Mouse (Mus musculus) liver, embryonic 11.5 days (tissue): ENCODE results near the gene Rsph10b. TPM values are rescaled to one million over a fixed set of nuclear protein-coding genes. Genes with fewer than 3 reads are reported as not detected.

Experiments used
- ATAC-seq: fragments of 200-750 bp; cut with Nextera tagmentation; replicated peaks from 2 replicates; pipeline ENCODE4 v1.8.0; 2017; ENCODE audit warnings: moderate number of reproducible peaks, mild to moderate bottlenecking, moderate TSS enrichment, moderate library complexity; ENCODE audit not compliant: low FRiP score
- DNase-seq: peaks from one replicate; pipeline ENCODE4 v3.0.0-alpha.2; 2017; ENCODE audit warnings: low spot score
- H3K27ac ChIP-seq: fragments of 300-500 bp; sonication (generic); 2 replicates; pipeline ENCODE4 v1.5.1; 2014; ENCODE audit warnings: mild to moderate bottlenecking, low read depth, low read length, control low read depth
- H3K27me3 ChIP-seq: fragments of 300-500 bp; sonication (generic); replicated peaks from 2 replicates; pipeline ENCODE4 v1.6.1; 2014; ENCODE audit warnings: low read length, mixed read lengths; ENCODE audit not compliant: control insufficient read depth, insufficient read depth
- H3K36me3 ChIP-seq: fragments of 300-500 bp; sonication (generic); 2 replicates; pipeline ENCODE4 v1.6.1; 2014; ENCODE audit warnings: mild to moderate bottlenecking, low read length, moderate library complexity, mixed read lengths; ENCODE audit not compliant: control insufficient read depth, insufficient read depth
- H3K4me1 ChIP-seq: fragments of 300-500 bp; sonication (generic); replicated peaks from 2 replicates; pipeline ENCODE4 v1.6.1; 2014; ENCODE audit warnings: low read length, mixed read lengths; ENCODE audit not compliant: control insufficient read depth, insufficient read depth
- H3K4me2 ChIP-seq: fragments of 300-500 bp; sonication (generic); 2 replicates; pipeline ENCODE4 v1.6.1; 2014; ENCODE audit warnings: mild to moderate bottlenecking, control low read depth, moderate library complexity
- H3K4me3 ChIP-seq: fragments of 300-500 bp; sonication (generic); 2 replicates; pipeline ENCODE4 v1.5.1; 2014; ENCODE audit warnings: low read depth, low read length, control low read depth
- H3K9ac ChIP-seq: fragments of 300-500 bp; sonication (generic); 2 replicates; pipeline ENCODE4 v1.6.1; 2014; ENCODE audit warnings: low read depth, low read length, control low read depth
- H3K9me3 ChIP-seq: fragments of 300-500 bp; sonication (generic); 2 replicates; pipeline ENCODE4 v1.6.1; 2016; ENCODE audit warnings: low read length, inconsistent platforms, mixed read lengths; ENCODE audit not compliant: control insufficient read depth
- WGBS: fragments of 180-500 bp; shearing (Covaris S2); extraction: QIAGEN DNeasy Blood & Tissue Kit; methylation state at CpG from one replicate; pipeline ENCODE4 v1.1.7; 2014; 5-methylcytosine and 5-hydroxymethylcytosine counted together
- polyA plus RNA-seq: library from polyadenylated mRNA; unstranded; fragments of >200 nt; fragmentation: Nextera tagmentation; extraction: Ambion mirVana; gene quantifications from 2 replicates; pipeline ENCODE4 v1.2.1, GENCODE M21; 2014

Rsph10b gene
- polyA plus RNA-seq, 1 experiment from 2014 or later: 0.34 TPM

DNA sequence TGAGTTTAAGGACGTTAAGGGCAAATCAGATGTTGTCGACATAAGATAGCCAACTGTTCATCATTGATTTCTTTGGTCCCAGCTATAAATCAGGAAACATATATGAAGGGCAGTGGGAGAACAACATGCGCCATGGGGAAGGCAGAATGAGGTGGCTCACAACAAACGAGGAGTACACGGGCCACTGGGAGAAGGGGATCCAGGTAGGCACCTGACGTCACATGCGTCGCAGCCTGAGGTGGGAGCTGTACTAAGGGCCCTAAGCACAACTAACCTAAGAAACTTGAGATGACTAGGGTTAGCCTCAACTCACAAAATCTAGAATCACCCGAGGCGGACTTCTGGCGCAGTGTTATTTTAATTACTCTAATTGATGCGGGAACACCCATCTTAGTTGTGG, 15.5 kb downstream of the Rsph10b start:
- DNase-seq (no peak), ATAC-seq (no peak)
- 86% methylated on average over 12 of the region's 12 CpGs for WGBS
- no peaks in the 10 kb centered on the region for H3K27me3 ChIP-seq
- no peaks in the 10 kb centered on the region for H3K9me3 ChIP-seq
- H3K9ac ChIP-seq: no peak overlapping the region
- H3K4me3 ChIP-seq: no peak overlapping the region
- H3K4me1 ChIP-seq: no peaks in the 10 kb centered on the region
- no peak overlapping the region for H3K27ac ChIP-seq
- H3K36me3 ChIP-seq: no peaks in the 10 kb centered on the region
- H3K4me2 ChIP-seq: no peak overlapping the region

DNA sequence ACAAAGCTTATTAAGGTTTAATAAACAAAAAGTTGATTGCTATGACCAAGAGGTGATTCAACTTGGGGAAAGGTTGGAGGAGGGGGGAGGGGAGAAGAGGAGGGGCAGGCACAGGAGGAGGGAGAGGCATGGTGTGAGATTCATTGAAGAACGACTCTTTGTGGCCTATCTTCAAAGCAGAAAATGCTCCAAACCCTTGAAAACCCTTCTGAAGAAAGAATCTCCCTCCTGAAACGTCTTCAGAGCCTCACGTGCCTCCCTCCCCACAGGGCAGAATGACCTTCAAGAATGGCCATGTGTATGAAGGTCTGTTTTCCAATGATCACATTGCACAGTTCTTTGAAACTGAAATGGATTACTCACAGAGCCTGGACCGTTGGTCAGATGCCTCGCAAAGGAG, 17.2 kb downstream of the Rsph10b start:
- WGBS: 40% methylated on average over 5 of the region's 5 CpGs
- ATAC-seq: no peak
- H3K4me3 ChIP-seq: no peak overlapping the region
- no peaks in the 10 kb centered on the region for H3K36me3 ChIP-seq
- no peak overlapping the region for H3K27ac ChIP-seq
- H3K4me1 ChIP-seq: no peaks in the 10 kb centered on the region
- H3K27me3 ChIP-seq: no peaks in the 10 kb centered on the region
- no peak for DNase-seq
- no peak overlapping the region for H3K9ac ChIP-seq
- H3K9me3 ChIP-seq: no peaks in the 10 kb centered on the region
- no peak overlapping the region for H3K4me2 ChIP-seq

DNA sequence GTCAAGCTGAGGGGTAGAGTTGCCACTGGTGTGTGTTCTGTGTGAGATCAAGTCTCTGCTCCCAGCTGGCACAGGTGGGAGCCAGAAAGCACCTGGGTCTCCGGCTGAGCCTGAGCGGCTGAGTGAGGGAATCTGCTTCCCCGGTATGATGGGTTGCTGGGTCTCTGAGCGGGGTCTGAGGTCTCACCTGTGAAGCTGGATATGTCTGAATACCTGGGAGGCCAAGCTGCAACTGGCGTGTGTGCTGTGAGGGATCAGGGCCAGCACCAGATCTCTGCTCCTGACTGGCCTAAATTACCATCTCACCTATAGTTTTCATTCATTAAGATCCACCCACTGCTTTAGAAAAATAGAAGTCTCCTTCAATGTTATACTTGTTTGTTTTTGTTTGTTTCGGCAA, 24.3 kb downstream of the Rsph10b start:
- 81% methylated on average over 6 of the region's 6 CpGs for WGBS
- H3K4me3 ChIP-seq: no peak overlapping the region
- no peak overlapping the region for H3K27ac ChIP-seq
- H3K36me3 ChIP-seq: no peaks in the 10 kb centered on the region
- DNase-seq (no peak), ATAC-seq (no peak)
- no peaks in the 10 kb centered on the region for H3K4me1 ChIP-seq
- H3K9ac ChIP-seq: no peak overlapping the region
- H3K9me3 ChIP-seq: no peaks in the 10 kb centered on the region
- no peaks in the 10 kb centered on the region for H3K27me3 ChIP-seq
- H3K4me2 ChIP-seq: no peak overlapping the region

DNA sequence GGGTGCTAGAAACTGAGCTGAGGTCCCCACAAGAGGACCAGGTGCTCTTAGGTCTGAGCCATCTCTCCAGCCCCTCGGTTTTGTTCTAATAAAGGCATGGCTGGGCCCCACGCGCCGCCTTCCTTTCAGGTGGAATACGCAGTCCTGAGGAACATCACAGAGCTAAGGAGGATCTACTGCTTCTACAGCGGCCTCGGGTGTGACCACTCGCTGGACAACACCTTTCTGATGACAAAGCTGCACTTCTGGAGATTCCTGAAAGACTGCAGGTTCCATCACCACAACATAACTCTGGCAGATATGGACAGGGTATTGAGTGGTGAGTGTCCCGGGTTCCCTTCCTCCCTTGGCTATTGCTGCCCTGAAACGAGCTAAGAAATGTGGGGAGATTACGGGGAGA, 26.7 kb downstream of the Rsph10b start:
- 87% methylated on average over 11 of the region's 11 CpGs for WGBS
- Histone ChIP-seq H3K4me2 (no peak overlapping the region), H3K27me3 (no peaks in the 10 kb centered on the region), H3K27ac (no peak overlapping the region), H3K36me3 (no peaks in the 10 kb centered on the region), H3K4me3 (no peak overlapping the region), H3K9me3 (no peaks in the 10 kb centered on the region), H3K4me1 (no peaks in the 10 kb centered on the region), H3K9ac (no peak overlapping the region)
- no peak for ATAC-seq
- DNase-seq: no peak

DNA sequence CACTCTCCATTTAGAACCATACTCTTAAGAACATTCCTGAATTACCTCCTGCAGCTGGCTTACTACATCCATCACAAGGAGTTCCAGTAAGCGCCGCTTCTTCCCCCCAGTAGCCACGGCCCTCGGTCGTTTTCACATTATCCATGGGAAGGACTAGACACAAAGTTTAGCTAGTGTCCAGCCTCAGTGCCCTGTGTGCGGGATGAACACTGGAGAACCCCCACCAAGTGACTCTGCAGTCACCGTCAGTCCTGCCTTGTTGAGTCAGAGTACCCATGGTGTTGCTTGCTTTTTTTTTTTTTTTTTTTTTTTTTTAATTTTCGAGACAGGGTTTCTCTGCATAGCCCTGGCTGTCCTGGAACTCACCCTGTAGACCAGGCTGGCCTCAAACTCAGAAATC, 28.3 kb downstream of the Rsph10b start:
- Histone ChIP-seq H3K36me3 (no peaks in the 10 kb centered on the region), H3K27ac (no peak overlapping the region), H3K9me3 (no peaks in the 10 kb centered on the region), H3K27me3 (no peaks in the 10 kb centered on the region), H3K4me3 (no peak overlapping the region), H3K9ac (no peak overlapping the region), H3K4me1 (no peaks in the 10 kb centered on the region), H3K4me2 (no peak overlapping the region)
- 83% methylated on average over 8 of the region's 8 CpGs for WGBS
- ATAC-seq: no peak
- no peak for DNase-seq

DNA sequence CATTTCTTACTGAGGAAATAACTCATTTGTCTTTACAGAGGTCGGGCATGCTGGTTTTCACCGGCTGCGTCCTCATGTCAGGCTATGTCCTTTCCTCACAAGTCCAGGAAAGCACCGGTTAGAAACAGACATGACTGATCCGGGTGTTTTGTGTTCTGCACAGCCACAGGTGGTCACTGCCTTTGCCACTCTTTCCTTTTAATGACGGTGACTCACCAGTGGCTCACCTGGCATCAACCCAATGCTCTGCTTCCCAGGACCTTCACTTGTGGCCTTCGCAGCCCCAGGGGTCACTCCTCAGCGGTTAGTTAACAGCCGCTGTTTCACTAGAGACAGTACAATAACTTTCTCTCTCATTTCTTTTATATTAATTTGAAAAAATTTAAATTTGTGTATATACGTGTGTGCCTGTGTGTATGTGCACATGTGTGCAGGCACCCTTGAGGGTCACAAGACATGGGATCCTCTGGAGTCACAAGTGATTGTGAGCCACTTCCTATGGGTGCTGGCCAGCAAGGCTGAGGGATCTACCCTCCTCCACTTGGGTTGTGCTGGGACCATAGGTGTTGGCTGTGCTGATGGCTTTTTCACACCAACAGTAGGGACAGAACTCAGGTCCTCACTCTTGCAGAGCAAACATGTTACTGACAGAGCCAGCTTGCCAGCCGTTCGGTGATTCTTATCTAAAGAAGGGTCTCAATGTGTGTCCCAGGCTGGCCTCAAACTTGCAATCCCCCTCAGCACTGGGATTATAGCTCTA, 32.9 kb downstream of the Rsph10b start:
- Histone ChIP-seq H3K27me3 (no peaks in the 10 kb centered on the region), H3K4me1 (no peaks in the 10 kb centered on the region), H3K4me3 (no peak overlapping the region), H3K9me3 (no peaks in the 10 kb centered on the region), H3K27ac (no peak overlapping the region), H3K4me2 (no peak overlapping the region), H3K9ac (no peak overlapping the region), H3K36me3 (no peaks in the 10 kb centered on the region)
- DNase-seq: no peak
- no peak for ATAC-seq
- WGBS: 77% methylated on average over 12 of the region's 12 CpGs

DNA sequence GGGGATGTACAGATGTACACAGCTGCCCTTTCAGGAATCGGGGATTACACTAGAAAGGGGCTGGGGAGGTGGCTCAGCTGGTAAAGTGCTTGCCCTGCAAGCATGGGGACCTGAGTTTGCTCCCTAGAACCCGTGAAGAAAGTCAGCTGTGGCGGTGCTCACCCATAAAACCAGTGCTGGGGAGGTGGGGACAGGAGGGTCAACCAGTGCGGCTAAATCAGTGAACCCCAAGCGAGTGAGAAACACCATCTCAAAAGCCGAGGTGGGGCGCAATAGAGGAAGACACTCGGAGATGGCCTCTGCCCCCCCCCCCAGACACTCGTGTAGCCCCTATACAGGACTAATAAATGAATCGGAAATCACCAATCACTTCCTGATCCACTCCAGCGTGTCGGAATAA, 33.8 kb downstream of the Rsph10b start:
- Histone ChIP-seq H3K4me1 (no peaks in the 10 kb centered on the region), H3K27me3 (no peaks in the 10 kb centered on the region), H3K27ac (no peak overlapping the region), H3K4me2 (no peak overlapping the region), H3K36me3 (no peaks in the 10 kb centered on the region), H3K9me3 (no peaks in the 10 kb centered on the region), H3K4me3 (no peak overlapping the region), H3K9ac (no peak overlapping the region)
- DNase-seq (no peak), ATAC-seq (no peak)
- WGBS: 86% methylated on average over 12 of the region's 12 CpGs

DNA sequence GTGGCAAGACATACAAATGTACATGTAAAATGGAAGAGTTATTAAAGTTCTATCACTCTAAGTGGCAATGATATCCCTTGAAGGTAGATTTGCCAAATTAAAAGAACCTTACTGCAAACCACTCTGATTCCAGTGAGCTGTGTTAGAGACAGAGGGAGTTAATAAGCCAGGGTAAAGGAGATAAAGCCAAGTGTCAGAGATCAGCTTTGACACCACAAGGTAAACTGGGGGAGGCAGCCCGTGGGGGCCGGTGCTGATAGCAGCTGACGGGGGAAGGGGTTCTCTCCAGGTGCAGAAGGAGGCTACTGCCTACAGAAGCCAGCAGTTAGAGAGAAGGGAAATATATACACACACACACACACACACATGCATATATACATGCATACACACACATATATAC, 39.8 kb downstream of the Rsph10b start:
- no peak for DNase-seq
- H3K9ac ChIP-seq: no peak overlapping the region

DNA sequence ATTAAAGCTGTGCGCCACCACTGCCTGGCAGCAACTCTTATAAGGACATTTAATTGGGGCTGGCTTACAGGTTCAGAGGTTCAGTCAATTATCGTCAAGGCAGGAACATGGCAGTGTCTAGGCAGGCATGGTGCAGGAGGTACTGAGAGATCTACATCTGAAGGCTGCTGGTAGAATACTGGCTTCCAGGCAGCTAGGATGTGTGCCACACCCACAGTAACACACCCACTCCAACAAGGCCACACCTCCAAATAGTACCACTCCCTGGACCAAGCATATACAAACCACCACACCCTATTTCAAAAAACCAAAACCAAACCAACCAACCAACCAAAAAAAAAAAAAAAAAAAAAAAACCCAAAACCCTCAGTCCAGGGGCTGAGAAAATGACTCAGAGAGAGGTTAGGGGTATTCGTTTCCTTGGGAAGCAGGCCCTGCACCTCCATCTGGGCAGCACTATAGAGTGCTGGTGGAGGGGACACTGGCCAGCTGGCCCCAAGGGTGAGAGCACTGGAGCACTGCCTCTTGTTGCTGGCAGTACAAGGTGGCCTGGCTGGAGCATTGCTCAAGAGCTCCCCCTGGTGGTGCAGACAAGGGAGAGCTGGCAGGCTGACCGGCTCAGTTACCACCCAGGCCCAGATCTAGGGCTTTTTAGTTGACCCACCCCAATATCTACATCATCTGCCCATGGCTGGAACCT, 42.2 kb downstream of the Rsph10b start:
- Histone ChIP-seq H3K9ac (no peak overlapping the region), H3K4me1 (peaks cover 25% of the 10 kb centered on the region), H3K36me3 (no peaks in the 10 kb centered on the region), H3K4me3 (no peak overlapping the region), H3K9me3 (no peaks in the 10 kb centered on the region), H3K4me2 (no peak overlapping the region), H3K27ac (0 out of 2 replicates have a peak overlapping the region, but pooled peaks have one; percentile 13), H3K27me3 (no peaks in the 10 kb centered on the region)
- peak; percentile 78 for DNase-seq
- WGBS: 45% methylated on average over 4 of the region's 4 CpGs
- peak; percentile 74 for ATAC-seq

More for the DNA sequence above, 39.8 kb downstream of the Rsph10b start:
- H3K4me2 ChIP-seq: no peak overlapping the region
- no peak overlapping the region for H3K4me3 ChIP-seq
- H3K27ac ChIP-seq: no peak overlapping the region
- WGBS: 24% methylated on average over 3 of the region's 3 CpGs
- H3K9me3 ChIP-seq: no peaks in the 10 kb centered on the region
- H3K27me3 ChIP-seq: no peaks in the 10 kb centered on the region
- ATAC-seq: no peak
- H3K4me1 ChIP-seq: peaks cover 25% of the 10 kb centered on the region
- no peaks in the 10 kb centered on the region for H3K36me3 ChIP-seq
